Mouse (Mus musculus) cerebral cortex, adult 2 months (tissue): ENCODE measurements around the gene Hsf5.

Experiments used
- WGBS: fragments of 180-500 bp; shearing (Covaris S2); methylation state at CpG from one replicate; pipeline ENCODE4 v1.1.7; 2018; 5-methylcytosine and 5-hydroxymethylcytosine counted together

The Hsf5 gene

DNA sequence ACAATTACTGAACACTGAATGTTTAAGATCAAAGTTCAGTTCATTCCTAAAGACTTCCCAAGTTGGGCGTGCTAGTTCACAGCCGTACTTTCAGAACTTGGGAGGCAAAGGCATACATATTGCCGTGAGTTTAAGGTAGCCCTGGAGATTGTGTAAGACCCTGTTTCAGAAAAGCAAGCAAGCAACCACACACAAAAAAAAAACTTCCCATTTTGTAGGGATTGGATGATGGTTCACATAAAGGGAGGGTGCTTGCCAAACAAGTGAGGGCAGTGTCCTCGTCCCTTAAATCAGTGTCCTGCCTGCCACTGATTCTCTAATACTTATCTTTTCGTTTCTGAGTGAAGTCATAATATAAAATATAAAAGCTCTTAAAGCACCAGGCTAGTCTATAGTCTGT lies 37.7 kb downstream of the Hsf5 start:
- WGBS, result 83% methylated on average over 5 of the region's 5 CpGs

DNA sequence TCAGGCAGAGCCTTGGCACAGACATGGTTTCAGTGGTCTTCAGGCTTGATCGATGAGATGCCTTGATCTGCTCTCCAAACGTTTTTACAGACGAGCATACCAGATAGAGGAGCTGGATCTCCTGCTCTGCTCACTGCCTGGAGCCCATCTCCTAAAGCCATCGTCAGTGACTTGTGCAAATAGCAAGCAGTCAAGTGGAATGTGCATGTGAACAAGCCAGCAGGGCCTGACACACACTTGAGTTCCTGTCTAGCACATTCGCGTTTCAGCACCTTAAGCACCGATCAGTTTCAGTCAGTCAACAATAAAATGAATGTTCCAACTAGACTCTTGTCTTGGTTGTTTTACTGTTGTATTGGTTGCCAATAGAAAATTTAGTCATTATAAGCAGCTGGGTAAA lies 42.3 kb downstream of the Hsf5 start:
- 83% methylated on average over 7 of the region's 7 CpGs for WGBS

DNA sequence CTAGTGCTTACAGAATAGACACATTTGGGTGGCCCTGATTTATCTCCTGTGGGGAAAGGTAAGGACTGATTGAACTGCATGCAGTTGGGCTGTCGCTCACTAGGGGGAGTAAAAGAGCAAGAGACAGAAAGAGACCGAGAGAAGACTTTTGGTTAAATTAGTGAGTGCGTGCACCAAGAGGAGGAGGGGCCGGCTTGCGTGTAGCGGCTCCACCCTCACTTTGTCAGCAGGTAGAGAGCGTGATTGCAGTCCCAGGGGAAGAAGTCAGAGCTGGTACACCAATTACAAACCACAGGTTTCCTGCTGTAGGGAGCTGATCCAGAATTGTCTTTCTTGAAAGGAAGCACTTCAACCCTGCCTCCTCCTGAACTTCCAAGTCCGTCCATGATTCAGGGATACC lies 45.4 kb downstream of the Hsf5 start, which contains the start of gene Rnf43:
Rnf43 (plus strand) TSS at position 316 of the 400 bp plus-strand sequence.
- under 1% methylated on average over 8 of the region's 8 CpGs for WGBS

DNA sequence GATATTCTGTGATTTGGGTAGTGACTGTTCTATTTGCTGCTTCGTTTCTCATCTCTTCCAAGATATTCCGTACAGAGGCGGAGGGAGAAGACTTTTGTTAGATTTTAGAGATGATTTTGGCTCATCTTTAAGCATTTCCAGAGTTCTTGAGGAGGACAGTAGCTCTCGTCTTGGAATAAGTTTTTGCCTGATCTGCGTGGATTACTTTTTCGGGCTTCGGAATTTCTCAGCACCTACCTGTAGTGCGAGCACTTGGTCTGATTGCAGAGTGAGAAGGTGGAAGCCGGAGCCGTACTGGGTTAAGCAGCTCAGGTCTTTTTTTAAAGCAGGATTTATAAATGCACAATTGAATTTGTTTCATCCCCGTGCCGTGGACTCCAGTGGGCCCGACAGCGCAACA lies 45.9 kb downstream of the Hsf5 start:
- WGBS, result 9% methylated on average over 14 of the region's 14 CpGs

DNA sequence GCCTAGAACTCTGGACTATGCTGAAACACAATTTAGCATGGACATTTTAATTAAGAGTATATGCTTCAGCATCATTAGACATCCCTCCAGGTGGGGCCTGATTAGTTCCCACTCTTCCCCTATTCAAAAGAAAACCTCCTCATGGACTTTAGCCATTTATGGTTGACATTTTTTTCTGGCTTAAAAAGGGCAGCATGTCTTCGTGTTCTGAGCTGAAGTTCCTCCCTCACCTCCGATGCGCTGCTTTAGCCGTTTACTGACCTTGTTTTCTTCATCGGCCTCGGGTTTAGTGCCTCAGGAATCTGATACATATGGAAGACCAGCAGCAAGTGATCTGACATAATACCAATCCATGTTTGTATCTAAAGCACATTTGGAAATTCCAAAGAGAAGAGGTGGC lies 47.0 kb downstream of the Hsf5 start:
- 76% methylated on average over 6 of the region's 6 CpGs for whole genome bisulfite sequencing

DNA sequence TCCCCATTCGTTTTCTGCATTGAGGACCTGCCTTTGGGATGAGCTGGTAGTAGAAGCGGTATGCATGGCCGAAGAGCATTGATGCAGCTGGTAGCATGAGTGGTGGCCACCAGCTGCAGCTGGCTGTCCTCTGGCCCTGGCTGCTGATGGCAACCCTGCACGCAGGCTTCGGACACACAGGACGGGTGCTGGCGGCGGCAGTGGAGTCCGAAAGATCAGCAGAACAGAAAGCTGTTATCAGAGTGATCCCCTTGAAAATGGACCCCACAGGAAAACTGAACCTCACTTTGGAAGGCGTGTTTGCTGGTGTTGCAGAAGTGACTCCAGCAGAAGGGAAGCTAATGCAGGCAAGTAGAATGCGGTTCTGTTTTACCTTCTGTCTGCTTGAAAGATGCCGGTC lies 47.6 kb downstream of the Hsf5 start:
- WGBS, result 73% methylated on average over 12 of the region's 12 CpGs

DNA sequence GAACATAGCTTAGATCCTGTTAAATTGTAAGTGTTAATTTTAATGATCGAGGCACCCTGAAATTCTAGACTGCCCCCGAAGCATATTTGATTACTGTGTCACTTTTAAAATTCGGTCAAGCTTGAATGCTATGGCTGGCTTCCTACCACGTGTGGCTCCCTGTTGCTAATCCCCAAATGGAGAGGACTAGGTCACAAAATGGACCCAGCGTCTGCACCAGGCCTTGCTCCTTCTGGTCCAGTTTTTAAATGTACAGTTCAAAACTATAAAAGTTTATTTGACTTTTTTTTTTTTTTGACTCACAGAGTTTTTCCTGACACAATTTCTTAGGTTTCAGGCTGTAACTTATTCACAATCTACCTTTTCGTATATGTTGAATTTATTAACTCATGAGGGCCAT lies 48.3 kb downstream of the Hsf5 start:
- 77% methylated on average over 6 of the region's 6 CpGs for WGBS

DNA sequence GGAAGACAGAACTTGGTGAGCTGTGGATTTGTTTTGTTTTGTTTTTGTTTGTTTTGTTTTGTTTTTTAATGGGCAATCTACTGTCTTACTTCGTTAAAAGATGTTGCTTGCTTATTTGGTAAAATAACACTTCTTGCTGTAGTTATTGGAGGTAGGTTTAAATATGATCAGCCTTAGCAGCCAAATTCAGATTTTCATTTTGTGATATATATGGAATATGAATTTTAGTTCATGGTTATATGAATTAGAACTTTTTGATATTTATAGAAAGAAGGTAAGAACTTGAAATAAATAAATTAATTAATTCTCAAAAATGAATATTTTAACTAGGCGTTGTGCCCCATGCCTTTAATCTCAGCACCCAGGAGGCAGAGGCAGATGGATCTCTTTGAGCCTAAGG lies 48.7 kb downstream of the Hsf5 start:
- 79% methylated on average over 2 of the region's 2 CpGs for WGBS

DNA sequence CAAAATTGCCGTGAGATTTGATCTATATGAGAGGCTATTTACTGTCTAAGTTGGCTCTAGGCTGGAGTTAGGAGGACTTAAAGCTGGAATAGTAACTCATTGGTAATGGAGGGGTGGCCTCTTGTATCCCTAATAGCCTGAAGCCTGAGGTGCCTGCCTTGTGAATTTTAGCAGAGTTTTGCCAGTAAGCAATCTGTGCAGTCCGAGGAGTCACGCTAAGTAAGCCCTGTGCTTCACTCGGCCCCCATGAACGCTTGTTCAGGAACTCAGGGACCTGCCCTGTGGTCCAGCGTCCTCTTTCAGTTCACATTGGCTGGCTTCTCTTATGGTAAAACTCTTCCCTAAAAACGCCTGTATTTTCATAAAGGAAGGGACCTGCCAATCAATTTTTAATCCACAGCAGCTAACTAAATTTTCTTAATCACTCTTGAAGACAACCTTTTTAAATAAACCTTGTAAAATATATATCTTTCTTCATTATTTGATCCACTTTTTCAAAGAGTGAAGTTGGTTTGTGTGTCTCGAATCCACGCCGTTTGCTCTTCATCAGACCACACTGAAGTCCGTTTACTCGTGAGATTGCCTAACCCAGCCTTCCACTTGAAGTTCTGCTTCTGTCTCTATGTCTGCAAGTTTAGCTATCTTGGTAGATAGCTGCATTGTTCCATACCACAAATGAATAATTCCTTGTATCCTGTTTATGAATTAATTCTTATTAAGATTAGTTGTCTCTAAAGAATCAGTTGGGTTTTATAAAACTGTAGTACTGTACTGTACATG lies 49.5 kb downstream of the Hsf5 start:
- 73% methylated on average over 12 of the region's 12 CpGs for WGBS

DNA sequence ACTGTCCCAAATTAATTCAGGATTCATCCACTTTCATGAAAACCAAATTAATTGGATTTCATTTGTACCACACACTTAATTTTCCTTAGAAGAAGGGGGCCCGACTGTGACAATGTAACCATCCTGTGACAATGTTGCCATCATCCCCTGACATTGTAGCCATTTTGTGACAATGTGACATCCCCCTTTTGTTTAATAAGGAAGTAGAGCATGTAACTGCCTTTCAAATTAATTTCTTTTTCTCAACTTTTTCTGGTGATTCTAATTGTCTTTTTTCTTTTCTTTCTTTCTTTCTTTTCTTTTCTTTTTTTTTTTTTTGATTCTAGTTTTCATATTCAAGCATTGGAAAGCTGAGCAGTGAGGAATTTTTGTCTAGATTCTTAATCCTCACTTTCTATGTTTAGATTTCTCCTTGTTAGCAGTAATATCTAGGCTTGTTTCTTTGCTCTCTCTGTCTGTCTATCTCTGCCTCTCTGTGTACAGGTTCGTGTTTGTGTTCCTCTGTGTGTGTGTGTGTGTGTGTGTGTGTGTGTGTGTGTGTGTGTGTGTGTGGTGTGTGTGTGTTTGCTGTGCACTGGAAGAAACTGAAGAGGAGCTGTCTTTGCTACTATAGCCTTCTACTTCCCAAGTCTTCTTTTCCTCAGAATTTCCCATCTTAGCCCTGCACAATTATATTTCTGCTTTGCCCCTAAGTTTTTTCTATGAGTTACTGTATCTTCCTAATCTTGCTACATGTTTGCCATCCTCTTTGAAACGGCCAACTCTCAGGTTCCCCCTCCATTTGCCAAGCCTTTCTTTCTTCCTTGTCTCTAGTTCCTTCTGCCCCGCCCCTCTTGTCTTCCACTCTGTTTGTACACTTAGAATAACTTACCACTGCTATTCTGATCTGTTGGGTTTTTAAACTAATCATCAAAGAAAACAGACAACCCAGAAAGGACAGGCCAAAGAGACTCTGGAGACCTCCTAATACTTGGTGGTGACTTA lies 50.4 kb downstream of the Hsf5 start:
- 60% methylated on average over 4 of the region's 4 CpGs for WGBS

DNA sequence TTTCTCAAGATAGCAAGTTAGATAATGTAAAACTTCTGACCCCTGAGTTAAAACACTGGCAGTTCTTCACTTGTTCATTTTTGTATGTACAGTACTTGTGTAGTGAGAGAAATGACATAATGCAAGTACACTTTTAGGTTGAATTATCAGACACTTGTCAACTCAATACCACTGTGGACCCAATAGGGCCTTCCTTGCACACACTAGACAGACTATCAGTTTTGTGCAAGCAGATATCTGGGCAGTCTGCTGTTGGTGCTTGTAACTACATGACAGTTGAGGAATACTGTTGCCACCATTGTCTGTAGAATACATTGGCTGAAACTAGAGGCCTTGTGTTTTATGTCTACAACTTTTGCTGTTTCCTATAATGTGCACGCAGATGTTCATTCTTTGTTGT lies 56.3 kb downstream of the Hsf5 start:
- 89% methylated on average over 1 of the region's 1 CpGs for WGBS

DNA sequence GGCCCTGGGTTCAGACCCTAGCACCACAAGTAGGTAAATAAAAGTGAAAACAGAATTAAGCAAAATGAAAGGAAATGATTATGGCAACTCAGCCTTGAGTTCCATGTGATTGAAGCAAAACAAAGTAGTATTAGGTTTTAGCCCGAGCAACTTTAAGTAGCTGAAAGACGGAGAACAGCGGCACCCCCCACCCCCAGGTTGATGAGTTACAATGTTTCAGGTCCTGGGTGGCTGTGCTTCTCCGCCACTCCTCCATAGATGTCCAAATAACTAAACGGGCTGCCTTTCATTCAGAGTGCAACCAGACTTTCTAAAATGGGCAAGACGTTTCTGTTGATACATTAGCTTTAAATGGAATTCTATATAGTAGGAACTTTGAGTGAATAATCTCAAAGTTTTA lies 58.6 kb downstream of the Hsf5 start:
- WGBS, result 89% methylated on average over 6 of the region's 6 CpGs

DNA sequence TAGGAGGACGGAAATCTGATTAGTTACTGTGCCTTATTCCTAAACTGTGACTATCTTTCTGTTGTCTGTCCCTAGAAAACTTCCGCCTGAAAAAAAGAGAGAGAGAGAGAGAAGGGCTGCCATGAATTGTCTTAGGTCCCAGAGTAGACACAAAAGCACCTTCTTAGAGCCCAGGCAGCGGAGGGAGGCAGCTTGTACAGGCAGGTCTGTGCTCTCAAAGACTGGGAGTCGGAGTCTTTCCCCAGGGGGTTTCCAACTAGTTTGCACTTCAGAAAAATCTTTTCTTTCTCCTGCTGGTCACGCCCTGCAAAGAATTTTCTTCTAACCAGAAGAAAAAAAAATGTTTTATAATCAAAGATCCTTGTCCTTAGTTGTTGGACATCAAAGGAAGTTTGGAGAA lies 60.8 kb downstream of the Hsf5 start:
- 66% methylated on average over 5 of the region's 5 CpGs for WGBS

DNA sequence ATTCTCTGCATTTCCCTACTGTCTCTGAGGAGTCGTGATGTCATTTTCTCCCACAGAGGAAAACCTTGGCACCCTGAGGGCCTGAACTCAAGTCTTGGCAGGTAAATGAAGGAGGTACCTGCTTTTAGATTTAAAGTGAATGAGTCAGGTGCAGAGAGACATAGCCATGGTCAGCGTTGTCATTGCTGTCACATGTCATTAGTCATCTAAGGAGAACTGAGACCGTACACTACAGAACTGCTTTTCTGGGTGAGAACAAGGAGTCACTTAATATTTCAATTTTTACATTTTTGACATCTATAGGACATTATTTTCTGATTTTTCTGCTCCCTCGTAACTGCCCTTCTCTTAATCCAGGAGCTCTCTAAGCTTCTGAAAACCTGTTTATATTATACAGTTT lies 61.6 kb downstream of the Hsf5 start:
- 88% methylated on average over 4 of the region's 4 CpGs for WGBS

DNA sequence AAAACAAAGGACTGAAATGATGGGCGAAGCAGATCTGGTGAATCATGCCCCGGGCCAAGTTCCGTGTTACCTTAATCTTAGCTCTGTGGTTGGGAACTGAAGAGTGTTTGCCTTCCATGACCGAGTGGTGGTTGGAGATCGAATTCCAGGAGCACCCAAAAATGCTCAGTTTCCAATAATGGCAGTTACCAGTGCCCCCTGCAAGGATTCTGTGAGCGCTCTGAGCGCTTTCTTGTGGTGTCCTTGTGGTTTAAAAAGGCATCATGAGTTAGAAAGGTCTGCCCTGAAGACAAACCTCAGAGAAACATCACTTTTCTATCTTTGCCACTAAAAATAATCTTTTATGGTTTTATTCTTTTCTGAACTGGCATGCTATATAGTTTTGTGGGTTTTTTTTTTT lies 62.0 kb downstream of the Hsf5 start:
- WGBS, result 90% methylated on average over 7 of the region's 7 CpGs

DNA sequence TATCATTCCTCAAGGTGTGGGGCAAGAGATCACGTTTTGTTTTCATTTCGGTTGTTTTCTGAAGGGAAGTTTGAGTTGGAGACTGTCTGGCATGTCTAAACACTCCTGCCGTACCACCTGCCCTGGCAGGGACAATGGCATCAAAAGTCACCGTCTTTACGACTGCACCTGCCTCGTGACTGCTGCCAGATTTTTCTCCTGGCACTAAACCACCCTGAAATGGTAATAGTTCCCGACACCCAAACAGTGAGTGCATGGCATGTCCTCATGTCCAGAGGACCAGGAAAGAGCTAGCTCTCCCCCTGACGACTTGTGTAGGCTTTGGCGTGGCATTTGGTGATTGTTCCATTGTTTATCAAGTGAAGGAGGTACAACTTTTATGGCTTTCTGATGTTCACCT lies 63.8 kb downstream of the Hsf5 start:
- WGBS, result 85% methylated on average over 9 of the region's 9 CpGs

DNA sequence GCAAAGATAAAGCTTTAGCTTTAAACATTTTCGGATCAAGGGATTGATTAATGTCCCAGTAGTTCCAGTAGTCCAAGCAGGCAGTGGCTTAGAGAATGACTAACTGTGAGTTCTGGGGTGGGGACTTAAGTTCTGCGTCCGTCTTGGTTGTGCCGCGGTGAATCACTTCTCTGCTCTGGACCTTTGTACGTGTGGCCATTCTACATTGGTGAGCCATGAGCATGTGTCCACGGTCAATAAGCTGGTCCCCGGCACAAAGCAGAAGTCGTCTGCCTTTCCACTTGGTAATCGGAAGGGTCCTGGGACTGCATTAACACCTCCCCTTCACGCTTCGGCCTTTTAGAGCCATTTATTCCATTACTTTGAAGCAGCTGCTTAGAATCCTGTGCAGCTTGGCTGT lies 65.1 kb downstream of the Hsf5 start:
- WGBS, result 92% methylated on average over 12 of the region's 12 CpGs

DNA sequence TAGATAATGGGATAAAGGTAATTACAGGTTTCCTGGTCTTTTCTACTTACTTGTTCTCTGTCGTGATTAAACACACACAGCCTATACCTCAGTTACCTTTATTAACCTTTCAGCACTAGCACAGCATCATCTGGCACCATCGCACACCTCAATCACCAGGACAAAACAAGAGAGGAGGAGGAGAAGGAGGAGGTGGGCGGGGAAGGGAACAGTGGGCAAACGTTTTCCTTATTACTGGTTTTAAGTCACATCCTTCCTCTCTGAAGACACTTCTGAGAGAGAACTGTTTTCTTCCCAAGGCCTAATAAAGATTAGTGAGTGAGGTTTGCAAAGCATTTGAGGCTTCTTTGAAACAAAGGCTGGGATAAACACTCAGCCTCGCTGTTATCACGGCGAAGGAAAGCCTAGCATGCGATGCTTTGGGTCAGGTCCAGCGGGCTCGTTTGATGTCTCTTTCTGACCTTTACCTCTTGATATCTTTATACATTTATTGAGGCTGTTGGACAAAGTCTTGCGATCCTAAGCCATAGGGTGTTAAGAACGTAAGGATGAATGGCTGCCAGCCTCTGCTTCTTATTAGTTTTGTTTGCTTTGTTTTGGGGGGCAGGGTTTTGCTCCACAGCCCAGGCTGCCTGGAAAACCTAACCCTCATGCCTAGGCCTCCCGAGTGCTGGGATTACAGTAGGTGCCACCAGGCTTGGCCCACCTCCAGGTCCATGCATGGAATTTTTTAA lies 66.0 kb downstream of the Hsf5 start:
- whole genome bisulfite sequencing, result 65% methylated on average over 13 of the region's 13 CpGs

DNA sequence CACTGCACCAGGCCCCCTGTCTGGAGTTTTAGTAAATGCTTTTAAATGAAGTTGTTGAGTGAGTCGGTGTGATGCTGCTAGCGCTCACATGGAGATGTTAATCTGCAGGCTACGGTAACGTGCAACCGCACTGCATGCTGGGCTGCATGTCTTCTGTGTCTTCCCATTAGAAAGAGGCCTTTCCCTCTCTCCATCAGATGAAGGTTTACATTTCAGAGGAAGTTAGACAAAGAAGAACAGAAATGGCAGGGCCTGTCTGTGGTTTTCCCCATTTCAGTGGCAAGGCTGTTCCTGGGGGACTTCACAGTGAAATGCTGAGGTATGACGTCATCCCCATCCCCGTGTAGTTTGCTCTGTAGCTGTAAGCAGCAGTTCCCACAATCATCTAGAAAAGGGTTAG lies 69.4 kb downstream of the Hsf5 start:
- WGBS, result 70% methylated on average over 7 of the region's 7 CpGs

DNA sequence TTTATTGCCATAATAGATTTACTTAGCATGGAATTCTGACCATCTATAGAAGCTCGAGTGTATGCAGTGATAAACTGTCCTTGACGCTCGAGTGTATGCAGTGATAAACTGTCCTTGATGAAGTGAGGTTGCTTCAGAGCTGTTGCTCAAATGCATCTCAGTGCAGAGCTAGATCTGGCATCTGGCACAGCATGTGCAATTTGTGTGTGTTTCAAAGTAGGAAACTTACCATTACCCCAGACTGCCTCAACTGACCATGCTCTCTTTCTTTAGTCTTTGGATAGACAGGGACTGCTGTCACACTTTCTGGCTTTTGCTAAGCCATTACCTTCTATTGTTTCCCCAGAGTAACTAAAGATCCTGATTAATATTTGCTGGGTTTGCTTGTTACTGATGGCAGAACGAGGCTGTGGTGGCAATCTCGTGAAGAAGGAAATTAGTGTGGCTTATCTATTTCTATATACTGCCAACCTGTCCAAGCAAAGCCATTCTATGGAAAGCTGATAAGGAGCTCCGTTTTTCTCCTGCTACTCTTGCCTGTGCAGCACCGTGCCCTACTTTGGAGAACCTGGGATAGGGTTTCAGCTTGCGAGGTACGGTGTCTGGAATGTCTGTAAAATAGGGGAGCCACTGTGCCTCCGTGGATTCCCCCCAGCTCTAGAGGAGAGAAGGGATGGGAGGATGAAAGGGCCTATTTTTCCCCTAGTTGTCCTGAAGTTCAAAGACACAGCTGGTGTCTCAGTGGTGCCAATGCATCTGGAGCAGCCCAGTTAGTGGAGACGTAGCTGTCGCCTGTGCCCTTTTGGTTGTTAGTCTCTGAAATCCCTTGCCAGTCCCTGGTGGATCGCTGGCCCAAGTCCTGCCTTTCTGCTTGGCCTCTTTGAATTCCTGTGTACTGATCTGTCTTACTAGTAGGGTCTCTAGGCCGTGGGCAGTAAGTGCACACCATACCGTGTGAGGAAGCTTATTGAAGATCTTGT lies 70.6 kb downstream of the Hsf5 start:
- WGBS, result 74% methylated on average over 15 of the region's 15 CpGs
